Mouse (Mus musculus): ENCODE results near the gene Lars2.

The Lars2 gene

DNA sequence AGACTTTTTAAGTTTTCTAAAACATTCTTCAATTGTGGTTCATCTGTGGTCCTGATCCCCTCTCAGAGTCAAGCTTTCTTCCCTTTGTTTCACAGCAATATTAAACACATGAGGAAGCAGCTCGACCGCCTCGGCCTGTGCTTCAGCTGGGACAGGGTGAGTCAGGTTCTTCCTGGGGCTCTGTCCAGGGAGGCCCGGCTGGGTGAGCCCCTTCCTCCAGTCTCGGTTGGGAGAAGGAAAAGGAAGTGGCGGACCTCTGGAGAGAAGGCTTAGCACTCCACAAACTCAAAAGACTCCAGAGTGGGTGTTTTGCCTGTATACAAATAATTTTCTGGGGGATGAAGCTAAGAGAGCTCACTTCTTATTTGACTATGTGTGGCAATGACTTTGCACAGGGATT, 28.1 kb downstream of the Lars2 start:
- DNase-seq, result no peak

DNA sequence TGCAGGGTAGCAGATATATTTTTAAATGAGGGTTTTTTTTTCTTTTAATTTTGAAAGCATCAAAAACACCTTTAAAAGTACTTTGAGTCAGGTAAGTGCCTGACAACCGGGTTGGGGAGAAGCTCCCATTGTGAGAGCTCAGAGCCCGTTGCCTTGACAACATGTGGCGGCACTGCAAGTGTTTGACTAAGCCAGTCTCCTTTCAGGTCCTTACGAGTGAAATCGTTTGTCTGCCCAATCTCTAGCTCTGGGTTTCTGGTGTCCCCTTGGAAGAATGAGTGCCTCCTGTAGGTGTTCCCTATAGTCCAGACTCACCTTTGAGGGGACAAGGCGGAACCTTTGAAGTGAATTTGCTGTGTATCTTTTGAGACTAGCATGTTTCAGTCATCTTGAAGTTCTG, 31.0 kb downstream of the Lars2 start:
- no peak for DNase-seq

DNA sequence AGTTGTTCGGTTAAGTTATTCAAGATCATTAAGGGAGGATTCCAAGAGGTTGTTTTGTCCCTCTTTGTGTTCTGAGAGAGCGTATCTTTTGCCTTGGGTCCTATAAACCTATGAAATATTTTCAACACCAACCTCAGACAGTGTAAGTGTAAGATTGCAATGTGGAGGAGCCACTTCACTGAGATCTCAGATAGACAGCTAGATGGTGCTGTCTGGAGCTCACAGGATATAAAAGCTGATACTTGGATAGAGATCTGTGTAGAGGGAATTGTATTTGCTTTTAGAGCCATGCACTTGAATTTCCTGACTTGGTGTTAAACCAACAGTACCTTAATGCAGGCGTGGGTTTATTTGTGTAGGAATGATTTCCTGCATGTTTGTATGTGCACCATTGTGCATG, 35.5 kb downstream of the Lars2 start:
- no peak for DNase-seq

DNA sequence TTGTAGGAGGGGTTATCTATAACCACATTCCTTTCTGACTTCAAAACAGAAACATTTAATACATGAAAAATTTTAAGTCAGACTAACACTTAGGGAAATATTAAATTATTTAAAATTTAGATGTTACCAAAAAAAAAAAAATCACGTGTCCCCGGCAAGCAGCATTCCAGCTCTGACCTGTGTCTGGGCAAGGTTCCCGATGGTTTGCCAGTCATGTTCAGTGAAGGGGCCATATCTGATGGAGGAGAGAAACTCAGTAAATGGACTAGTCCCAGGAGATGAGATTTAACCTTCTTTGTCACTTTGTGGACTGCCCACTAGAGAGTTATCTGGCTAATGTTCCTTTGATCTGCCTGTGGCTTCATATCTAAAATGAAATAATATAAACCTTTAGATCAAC, 36.3 kb downstream of the Lars2 start:
- DNase-seq, result no peak

DNA sequence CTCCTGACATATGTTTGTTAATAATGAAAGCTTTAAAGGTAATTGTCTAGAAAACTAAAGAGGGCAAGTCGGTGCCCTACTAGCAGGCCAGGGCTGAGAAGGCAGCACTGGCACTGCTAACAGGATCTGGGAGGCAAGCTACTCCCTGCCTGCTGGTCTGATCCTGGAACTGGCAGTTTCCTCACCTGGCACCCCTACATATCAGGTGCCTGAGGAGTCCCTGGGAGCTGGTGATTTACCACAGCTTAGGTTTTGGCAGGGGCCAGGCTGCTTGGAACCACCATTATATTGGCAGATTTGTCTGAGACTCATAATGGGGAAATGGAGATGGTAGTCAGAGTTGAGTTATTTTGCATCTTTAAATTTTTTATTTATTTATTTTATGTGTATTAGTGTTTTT, 38.5 kb downstream of the Lars2 start:
- DNase-seq, result no peak

DNA sequence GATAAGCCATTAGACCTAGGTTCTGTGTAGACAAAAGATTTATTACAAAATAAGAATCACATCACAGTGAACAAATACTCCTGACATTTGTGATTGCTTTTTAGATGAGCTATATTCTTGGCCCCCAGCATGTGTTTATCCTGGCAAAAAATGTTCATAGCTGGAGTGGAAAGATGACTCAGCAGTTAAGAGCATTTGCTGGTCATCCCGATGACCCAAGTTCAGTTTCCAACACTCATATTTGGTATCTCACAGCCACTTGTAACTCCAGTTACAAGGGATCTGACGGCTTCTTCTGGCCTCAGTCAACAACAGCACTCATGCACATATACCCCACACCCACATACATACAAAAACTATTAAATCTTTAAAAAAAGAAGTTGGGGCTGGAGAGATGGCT, 42.0 kb downstream of the Lars2 start:
- no peak for DNase-seq

DNA sequence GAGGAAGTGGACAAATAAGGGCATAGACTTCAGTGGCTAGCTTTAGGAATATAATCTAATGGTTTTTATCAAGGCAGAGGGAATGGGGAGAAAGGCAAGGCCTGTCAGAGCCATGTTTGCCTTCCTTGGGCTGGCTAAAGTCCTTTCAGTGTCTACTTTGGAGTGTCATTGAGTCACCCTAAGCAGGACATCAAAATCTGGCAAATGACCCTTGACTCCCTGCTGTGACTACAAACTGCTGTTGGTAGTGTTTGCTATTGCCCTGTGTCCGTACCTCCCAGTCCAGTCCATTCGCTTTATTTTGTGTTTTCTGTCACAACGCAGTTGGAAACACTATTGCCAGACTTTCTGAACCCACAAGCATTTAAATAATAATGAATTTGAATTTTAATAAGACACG, 63.1 kb downstream of the Lars2 start:
- no peak for DNase-seq

DNA sequence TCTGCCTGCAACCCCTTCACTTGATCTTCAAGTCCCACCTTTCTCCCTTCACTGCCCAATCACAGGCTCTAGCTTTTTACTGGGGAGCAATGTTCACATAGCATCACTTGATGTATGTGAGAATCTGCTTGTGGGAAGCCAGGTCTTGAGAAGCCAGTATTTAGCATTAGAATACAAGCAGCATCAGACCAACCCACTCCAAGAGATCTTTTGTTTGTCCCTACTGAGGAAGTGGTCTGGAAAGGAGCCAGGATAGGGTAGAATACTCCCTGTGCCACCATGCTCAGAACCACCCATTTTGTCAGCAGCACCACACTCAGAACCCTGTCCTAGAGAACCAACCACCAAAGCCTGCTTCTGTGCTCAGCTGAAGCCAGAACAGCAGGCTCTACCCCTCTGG, 64.2 kb downstream of the Lars2 start:
- DNase-seq, result no peak

DNA sequence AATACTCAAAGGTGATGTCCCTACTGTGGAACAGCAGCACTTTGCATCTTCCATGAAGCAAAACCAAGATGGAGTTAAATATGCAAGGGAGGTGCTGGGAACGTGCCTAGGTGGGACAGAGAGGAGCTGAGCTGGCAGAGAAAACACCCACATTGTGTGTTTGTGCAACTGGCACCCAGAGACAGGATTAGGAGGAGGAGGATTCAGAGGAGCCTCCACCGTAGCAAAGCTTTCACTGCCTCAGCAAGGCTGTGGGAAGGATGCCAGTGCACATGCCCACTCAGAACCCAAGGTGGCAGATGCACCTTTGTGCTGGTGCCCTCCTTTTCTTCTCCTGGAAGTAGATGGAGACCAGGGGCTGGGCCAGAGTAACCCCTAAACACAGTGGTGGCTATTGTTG, 71.5 kb downstream of the Lars2 start:
- no peak for DNase-seq

DNA sequence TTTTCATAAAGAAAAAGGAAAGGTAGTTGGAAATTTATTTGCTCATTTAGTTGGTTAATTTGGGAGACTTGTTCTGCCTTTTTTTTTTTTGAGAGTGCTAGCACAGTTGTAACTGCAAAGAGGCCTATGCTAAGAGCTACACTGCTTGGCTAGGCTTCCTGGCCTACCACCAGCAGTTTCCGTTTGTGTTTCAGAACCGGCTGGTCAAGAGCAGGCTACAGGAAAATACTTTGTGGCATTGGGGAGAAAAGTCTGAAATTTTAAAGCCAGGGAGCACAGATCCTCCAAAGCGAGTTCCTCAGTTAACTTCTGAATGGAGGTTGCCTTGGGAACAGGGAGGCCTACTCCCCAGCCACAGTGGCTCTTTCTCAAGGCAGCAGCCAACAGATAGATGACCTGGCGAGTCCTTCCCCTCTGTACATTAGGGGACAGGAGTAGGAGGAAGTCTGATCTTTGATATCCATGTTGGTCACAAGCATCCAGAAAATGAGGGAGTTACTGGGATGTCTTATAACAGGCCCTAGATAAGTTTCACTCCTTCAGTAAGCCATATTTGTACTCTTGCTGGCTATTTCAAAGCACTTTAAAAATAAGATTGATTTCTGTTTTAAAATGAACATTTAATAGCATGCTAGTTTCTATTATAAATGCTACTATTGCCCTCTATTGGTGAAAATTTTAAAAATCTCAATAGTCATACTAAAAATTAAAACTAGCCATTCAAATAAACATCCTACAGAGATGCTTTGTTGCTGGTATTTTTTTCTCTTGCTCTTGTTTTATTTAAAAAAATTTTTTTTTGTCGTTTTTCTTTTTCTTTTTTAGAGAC, 73.7 kb downstream of the Lars2 start:
- no peak for DNase-seq

DNA sequence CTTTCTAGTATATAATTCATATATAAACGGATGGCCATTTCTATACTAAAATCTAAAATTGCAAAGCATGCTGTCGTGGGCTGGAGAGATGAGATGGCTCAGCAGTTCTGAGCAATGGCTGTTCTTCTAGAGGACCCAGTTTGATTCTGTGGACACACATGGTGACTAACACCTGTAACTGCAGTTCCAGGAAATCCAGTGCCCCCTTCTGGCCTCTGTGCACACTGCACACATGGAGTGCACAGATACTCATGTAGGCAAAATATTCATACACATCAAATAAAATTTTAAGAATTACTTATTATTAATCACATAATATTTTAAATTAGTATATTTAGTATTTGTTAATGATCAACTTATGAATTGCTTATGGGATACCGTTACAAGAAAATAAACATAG, 80.4 kb downstream of the Lars2 start:
- peak; percentile 12 for DNase-seq

DNA sequence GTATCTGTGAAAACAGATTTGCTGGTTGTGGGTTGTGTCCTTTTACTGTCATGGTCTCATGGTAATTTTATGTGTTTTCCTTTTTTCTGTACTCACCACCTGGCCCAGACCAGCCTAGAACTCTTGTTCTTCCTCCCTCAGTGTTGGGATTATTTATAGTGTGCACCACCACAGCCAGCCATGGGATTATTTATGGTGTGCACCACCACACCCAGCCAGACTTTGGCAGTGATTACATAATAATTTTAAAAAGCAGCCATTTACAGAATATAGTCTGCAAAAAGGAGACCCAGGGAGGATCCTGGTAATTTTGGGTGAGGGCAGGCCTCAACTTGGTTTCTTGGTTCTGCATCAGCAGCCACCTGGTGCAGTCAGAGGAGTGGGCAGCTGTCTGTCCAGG, 81.9 kb downstream of the Lars2 start:
- DNase-seq, result no peak

DNA sequence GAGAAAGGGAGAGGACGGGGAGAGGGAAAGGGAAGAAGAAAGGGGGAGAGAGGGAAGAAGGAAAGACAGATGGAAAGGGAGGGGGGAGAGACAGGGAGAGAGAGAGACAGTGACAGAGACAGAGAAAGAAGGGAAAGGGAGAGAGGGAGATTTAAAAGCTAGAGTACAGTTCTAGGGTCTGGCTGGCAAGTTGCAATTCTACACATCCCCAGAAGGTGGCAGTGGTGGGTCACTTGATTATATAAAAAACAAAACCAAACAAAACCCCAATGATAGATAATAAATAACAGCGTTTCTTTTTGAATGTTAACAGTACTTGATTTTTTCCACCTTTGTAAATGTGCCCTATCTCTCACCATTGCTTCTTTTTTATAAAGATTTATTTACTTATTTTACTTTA, 83.4 kb downstream of the Lars2 start:
- DNase-seq, result peak; percentile 57

DNA sequence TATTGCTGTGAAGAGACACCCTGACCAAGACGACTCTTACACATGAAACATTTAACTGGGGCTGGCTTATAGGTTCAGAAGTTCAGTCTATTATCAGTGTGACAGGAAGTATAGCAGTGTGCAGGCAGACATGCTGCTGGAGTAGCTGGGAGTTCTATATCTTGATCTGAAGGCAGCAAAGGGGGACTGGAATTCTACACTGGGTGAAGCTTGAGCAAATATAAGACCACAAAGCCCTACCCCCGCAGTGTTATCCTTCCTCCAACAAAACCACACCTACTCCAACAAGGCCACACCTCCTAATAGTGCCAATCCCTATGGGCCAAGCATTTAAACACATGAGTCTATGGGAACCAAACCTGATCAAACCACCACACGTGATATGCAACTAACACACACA, 85.0 kb downstream of the Lars2 start:
- DNase-seq, result no peak

DNA sequence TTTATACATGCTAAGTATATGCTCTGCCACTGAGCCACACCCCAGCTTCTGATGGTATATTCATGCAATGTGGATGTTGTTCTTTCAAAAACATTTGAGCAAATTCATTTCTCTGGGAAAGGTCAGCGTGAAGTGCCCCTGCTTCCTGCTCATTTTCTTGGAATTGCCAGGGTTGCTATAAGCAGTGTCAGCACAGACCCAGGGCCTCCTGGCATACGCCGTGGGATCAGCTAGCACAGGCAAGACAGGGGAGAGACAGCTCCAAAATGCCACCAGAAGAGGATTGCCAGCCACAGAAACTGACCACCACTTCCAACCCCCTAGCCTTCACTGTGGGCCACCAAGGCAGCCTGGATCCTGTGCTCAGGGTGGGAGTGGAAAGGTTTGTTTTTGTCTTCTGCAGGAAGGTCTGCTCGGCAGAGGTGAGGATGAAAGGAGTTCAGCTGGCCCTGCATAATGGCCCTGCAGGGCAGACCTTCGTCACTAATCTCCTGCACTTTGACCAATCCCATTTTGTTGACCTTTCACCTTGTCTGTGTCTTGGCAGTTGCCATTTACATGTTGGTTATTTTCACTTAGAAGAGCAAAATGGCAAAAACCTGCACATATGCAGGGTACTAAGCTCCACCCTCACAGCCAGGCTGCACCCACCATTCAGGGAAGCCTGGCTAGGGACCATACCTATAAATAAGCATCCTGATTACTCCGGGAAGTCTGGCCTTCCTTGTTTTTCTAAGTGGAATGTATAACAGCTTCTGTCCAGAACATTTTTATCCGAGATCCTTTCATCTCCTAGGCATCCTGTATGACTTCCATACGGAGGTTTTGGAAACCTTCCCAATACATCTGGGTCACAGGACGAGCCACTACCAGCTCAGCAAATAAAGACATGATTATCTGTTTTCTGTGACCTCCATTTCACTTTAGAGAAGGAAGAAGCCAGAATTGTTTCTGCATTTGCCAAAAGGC, 90.2 kb downstream of the Lars2 start:
- no peak for DNase-seq

DNA sequence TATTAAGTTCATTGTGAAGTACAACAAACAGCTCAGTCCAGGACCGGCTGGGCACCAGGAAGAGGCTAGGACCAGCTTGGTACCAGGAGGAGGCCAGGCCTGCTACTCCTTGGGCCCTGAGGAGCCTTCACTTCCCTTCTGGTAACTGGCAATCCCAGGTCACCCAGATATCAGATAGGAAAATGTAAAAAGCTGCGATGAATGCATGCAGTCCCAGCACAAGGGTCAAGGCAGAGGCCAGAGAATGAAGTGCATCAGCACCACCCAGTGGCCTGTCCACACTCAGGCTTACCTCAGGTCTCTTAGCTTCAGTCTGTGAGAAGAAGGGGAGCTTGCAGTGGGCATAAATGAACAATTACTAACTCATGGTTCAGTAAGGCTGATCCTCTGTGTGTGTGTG, 90.9 kb downstream of the Lars2 start:
- DNase-seq, result peak; percentile 13

DNA sequence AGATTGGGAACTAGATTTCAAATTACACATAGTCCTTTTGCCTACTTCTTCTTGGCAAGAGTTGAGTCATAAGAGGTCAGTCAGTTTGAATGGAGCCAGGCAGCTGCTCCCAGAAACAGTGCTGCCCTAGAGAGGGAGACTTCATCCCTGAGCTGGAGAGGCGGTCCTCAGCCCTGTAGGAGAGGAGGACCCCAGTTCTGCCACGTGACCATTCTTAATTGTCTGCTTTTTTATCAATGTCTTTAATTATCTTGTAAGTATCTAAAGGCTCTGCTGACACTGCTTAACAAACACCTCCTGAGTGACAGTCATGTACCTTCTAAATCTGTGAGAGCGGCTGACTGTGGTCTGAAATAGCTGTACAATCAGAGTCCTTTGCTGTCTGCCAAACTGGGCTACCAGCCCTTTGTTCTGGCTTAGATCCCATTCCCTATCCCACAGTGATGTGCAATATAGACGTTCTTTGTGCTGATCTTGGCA, 100.5 kb downstream of the Lars2 start:
- no peak for DNase-seq

DNA sequence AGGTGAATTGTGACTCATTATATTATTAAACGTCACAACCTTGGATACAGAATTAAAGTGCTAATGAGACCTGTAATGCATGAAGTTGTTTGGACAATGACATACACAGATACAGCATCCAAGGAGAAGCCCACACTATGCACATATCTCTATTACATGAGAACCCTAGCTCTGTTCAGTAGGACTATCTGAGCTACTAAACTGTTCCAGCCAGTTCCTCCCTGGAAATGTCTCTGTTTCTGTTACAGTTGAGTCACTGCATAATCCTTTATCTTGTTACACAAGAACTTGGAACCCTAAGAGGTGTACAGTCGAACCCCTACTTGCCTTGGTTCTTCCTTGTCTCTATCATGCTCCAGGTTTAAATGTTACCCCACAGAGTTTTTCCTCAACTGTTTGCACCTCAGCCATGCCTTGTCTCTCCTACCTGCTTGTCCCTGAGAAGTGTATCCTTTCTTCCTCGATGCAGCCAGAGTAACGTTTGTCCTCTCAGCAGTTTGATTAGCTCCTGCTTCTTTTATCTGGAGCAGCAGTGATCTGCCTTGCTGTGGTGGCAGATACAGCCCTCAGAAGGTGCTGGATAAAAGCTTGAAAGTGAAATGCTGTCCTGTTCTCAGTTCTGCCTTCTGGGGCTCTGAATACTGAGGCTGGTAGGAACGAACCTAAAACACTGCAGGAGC, 101.8 kb downstream of the Lars2 start:
- no peak for DNase-seq

DNA sequence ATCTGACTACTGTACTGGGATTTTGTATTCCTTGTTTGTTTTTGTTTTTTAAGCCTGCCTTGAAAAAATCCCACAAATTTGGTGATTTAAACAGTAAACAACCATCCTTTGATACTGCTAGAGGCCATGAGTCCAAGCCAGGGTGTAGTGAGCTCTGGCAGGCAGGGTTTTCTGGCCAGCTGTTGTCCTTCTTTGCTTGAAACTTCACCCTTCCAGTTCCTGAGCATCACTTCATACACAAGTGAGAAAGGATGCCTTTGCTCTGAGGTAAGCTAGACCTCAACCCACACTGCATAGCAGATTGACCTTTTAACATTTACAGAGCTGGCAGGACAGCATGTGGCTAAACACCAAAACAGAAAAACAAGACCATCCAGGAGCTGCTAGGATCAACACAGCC, 102.4 kb downstream of the Lars2 start:
- no peak for DNase-seq

DNA sequence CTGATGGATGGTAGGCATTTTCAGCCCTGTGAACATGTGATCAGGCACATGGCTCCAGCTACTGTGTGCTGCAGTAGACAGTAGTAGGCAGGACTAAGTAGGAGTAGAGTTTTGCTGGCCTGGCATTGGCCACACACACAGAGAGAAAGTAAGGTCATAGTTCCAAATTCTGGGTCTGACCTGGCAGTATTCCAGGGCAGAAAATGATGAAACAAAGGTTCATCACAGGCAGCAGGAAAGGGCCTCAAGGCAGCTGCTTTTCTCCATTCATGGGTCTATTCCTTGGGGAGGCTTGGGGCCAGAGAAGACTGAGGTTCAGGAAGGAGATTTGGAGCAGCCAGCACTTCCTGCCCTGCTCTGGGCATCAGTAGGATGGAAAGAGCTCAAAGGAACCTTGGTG, 106.7 kb downstream of the Lars2 start:
- DNase-seq, result peak; percentile 10

DNA sequence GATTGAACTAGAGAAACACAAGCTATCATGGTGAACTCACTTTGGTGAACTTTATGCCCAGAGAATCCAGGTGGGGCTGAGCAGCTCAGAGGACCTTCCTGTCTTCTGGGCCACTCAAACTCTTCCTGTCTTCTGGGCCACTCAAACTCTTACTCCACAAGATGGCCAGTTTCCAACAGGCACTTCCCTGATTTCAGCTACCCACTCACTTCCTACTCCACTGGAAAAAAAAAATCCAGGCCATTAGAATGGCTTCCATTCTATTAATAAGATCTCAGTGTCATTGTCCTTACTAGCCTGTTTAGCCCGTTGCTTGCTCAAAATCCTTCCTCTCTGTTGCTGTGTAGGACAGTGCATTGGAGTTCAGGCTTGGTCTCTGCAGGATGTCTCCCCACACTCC, 108.8 kb downstream of the Lars2 start:
- DNase-seq, result no peak

DNA sequence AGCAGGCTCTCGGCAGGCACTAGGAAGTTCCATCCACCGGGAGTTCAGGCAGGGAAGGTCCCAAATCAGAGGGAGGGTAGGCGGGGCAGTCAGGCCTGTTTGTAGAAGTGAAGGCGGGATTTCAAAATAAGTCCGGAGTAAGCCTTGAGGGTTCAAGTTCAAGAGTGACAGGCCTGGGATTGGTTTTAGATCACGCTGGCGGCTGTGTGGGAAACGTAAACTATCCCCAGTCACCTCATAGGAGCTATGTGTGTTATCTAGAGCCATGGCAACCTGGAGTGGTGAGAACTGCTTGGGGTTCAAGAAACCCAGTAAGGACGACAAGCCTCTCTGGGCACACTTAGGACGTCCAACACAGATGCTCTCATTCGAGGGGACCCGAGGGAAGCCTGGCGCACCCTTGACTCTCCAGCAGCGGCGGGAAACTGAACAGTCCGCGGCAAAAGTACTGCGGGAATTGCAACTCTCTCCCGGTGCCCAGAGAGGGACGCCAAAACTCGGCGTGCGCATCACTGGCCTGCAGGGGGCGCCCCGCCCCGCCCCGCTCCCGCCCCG, 111.4 kb downstream of the Lars2 start:
- DNase-seq, result peak; percentile 72

DNA sequence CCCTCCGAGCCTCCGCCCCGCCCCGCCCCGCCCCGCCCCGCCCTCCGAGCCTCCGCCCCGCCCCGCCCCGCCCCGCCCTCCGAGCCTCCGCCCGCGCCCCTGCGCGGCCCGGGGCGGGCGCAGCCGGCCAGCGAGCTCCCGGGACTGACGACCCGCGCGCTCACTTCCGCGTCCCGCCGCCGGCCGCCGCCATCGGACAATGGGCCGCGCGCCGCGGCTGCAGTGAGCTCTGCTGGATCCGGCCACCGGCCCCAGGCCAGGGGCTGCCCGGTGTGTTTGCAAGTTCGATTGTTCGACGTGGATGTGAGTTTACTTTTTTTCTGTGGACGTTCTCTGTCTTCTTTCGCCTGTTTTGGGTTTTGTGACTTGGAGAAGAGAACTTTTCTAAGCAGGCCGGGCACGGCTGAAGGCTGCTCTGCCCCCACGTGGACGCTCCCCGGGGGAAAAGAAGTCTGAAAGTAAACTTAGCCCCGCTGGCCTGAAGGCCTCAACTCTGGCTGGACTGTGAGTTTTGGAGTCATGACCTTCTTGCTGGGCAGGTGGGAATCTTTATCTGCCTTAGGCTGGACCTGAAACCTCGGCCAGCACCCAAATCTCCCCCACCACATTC, 112.0 kb downstream of the Lars2 start, which contains the start of gene Limd1:
Gene Limd1, plus strand, starts transcription at position 121 of the 610 bp plus-strand sequence.
- peak; percentile 80 for DNase-seq
